Mouse (Mus musculus) heart, embryonic 12.5 days (tissue): ENCODE data around the gene Cep97. TPM values are rescaled to one million over a fixed set of nuclear protein-coding genes. Genes with fewer than 3 reads are reported as not detected.

ENCODE experiments used
- ATAC-seq: fragments of 200-750 bp; cut with Nextera tagmentation; 2 replicates; pipeline ENCODE4 v1.8.0; 2017; ENCODE audit warnings: moderate TSS enrichment, moderate library complexity; ENCODE audit not compliant: insufficient number of reproducible peaks, low FRiP score
- H3K27ac ChIP-seq: fragments of 300-500 bp; sonication (generic); 2 replicates; pipeline ENCODE4 v1.5.1; 2016; ENCODE audit warnings: mild to moderate bottlenecking, moderate library complexity; ENCODE audit not compliant: poor library complexity, severe bottlenecking
- H3K27me3 ChIP-seq: fragments of 300-500 bp; sonication (generic); replicated peaks from 2 replicates; pipeline ENCODE4 v1.6.1; 2016; ENCODE audit warnings: mild to moderate bottlenecking, moderate library complexity
- H3K36me3 ChIP-seq: fragments of 300-500 bp; sonication (generic); 2 replicates; pipeline ENCODE4 v1.6.1; 2016; ENCODE audit warnings: mild to moderate bottlenecking, moderate library complexity
- H3K4me1 ChIP-seq: fragments of 300-500 bp; sonication (generic); replicated peaks from 2 replicates; pipeline ENCODE4 v1.6.1; 2016; ENCODE audit warnings: mild to moderate bottlenecking
- H3K4me2 ChIP-seq: fragments of 300-500 bp; sonication (generic); 2 replicates; pipeline ENCODE4 v1.6.1; 2016; ENCODE audit warnings: mild to moderate bottlenecking, moderate library complexity
- H3K4me3 ChIP-seq: fragments of 300-500 bp; sonication (generic); 2 replicates; pipeline ENCODE4 v1.5.1; 2016; ENCODE audit warnings: mild to moderate bottlenecking
- H3K9ac ChIP-seq: fragments of 300-500 bp; sonication (generic); 2 replicates; pipeline ENCODE4 v1.6.1; 2016; ENCODE audit warnings: mild to moderate bottlenecking, moderate library complexity
- H3K9me3 ChIP-seq: fragments of 300-500 bp; sonication (generic); replicated peaks from 2 replicates; pipeline ENCODE4 v1.6.1; 2016; ENCODE audit warnings: mild to moderate bottlenecking, moderate library complexity
- WGBS: fragments of 180-500 bp; shearing (Covaris S2); methylation state at CpG from one replicate; pipeline ENCODE4 v1.1.7; 2016; 5-methylcytosine and 5-hydroxymethylcytosine counted together
- polyA plus RNA-seq: library from polyadenylated mRNA; unstranded; fragments of >200 nt; fragmentation: Nextera tagmentation; extraction: Ambion mirVana; gene quantifications from 2 replicates; pipeline ENCODE4 v1.2.1, GENCODE M21; 2016

The Cep97 gene
- polyA plus RNA-seq, 1 experiment from 2014 or later = 9.9 TPM

DNA sequence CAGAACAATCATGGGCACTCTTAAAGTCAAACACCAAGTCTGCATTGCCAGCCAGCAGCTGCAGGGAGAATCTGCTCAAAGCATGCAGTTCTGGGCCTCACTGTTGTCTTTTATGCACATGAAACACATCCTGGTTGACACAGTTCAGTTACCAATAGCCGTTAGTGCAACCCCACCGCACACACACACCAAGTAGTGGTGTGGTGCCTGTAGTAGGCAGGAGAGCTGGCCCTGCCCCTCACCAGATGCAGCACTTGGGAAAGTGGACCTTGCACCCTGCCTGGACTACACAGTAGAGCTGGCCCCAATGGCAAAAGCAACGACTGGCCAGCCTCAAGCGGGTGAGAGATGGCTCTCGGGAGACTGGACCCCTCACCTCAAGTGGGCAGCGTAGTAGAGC lies 5.0 kb upstream of the Cep97 start:
- H3K9ac ChIP-seq = no peak overlapping the region

DNA sequence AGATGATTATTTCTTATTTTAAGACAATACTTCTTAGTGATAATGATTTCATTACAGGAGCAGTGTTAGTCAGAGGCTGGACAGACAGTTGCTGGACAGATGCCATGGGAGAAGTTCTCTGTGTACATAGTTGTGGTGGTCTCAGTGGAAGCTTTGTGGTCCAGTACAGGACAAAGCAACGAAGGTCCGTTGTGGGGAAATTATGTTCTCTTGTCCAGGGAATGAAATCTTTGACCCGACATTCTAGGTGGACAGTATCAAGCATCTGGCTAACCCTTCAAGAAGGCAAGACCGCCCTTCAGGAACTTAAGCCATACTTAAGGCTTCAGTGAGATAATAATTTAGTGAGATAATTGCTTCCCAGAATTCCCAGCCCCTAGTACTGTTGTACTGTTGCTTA lies 4.1 kb upstream of the Cep97 start:
- H3K4me1 ChIP-seq = no peaks in the 10 kb centered on the region
- H3K27ac ChIP-seq = no peak overlapping the region
- no peak overlapping the region for H3K4me2 ChIP-seq
- H3K27me3 ChIP-seq = no peaks in the 10 kb centered on the region
- H3K36me3 ChIP-seq = no peaks in the 10 kb centered on the region
- H3K9me3 ChIP-seq = no peaks in the 10 kb centered on the region
- WGBS = 74% methylated on average over 4 of the region's 4 CpGs
- no peak overlapping the region for H3K9ac ChIP-seq
- ATAC-seq = no peak
- no peak overlapping the region for H3K4me3 ChIP-seq

More for the DNA sequence above, 5.0 kb upstream of the Cep97 start:
- no peak for ATAC-seq
- Histone ChIP-seq H3K36me3 (no peaks in the 10 kb centered on the region), H3K4me3 (no peak overlapping the region), H3K4me2 (no peak overlapping the region), H3K9me3 (no peaks in the 10 kb centered on the region), H3K27me3 (no peaks in the 10 kb centered on the region), H3K27ac (no peak overlapping the region), H3K4me1 (no peaks in the 10 kb centered on the region)
- 76% methylated on average over 6 of the region's 6 CpGs for WGBS

- Histone ChIP-seq H3K27me3 (no peaks in the 10 kb centered on the region), H3K4me3 (peak overlapping the region; percentile 79), H3K4me2 (peak overlapping the region; percentile 81), H3K9ac (peak overlapping the region; percentile 85), H3K27ac (peak overlapping the region; percentile 45; the same call in 1 of the 2 replicates), H3K4me1 (no peaks in the 10 kb centered on the region; the same call in 1 of the 2 replicates), H3K36me3 (peaks cover 12% of the 10 kb centered on the region), H3K9me3 (no peaks in the 10 kb centered on the region)
- peak; percentile 58 for ATAC-seq
- WGBS = under 1% methylated on average over 32 of the region's 32 CpGs
Measured at GRCm38 (mm10) chr16:55933681-55934343, 843 bp downstream of the Cep97 start.

DNA sequence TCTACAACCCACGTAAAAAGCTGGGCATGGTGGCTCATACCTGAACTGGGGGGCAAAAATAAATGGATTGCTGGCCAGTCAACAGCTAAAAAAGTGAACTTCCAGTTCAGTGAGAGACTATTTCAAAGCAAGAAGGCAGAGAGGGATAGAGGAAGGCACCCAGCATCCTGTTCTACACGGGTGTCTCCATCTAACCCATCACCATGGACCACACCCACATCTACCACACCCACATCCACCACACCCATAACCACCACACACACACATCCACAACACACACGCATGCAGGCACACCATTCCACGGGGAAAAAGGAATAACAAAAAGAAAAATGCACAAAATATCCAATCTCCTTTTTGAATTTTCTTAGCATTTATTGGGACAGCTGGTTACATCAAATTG lies 10.6 kb downstream of the Cep97 start:
- WGBS = 90% methylated on average over 4 of the region's 4 CpGs

DNA sequence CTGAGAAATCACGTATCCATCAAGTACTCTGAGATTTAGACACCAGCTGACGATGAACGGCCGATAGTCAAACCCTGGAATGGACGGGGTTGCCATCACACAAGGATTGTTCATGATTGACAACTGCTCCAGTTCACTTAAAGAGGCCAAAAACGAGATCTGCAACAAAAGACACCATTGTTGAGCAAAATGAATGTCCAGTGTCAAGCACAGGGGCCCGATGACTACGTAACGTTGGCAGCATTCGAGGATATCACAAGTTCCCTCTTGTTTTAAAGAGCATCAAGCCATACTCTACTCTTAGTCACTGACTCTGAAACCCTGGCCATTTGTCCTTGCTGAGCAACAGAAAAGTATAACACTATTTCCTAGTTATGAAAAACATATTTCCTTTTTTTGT lies 12.6 kb downstream of the Cep97 start:
- Histone ChIP-seq H3K36me3 (peaks cover 77% of the 10 kb centered on the region), H3K9me3 (no peaks in the 10 kb centered on the region), H3K27ac (no peak overlapping the region), H3K4me3 (no peak overlapping the region), H3K4me1 (no peaks in the 10 kb centered on the region), H3K4me2 (no peak overlapping the region), H3K27me3 (no peaks in the 10 kb centered on the region), H3K9ac (no peak overlapping the region)
- no peak for ATAC-seq
- WGBS = 86% methylated on average over 10 of the region's 10 CpGs

More for the DNA sequence above, 10.6 kb downstream of the Cep97 start:
- Histone ChIP-seq H3K9ac (no peak overlapping the region), H3K4me3 (no peak overlapping the region), H3K4me1 (no peaks in the 10 kb centered on the region), H3K36me3 (peaks cover 74% of the 10 kb centered on the region), H3K4me2 (no peak overlapping the region), H3K9me3 (no peaks in the 10 kb centered on the region), H3K27me3 (no peaks in the 10 kb centered on the region), H3K27ac (no peak overlapping the region)
- no peak for ATAC-seq

DNA sequence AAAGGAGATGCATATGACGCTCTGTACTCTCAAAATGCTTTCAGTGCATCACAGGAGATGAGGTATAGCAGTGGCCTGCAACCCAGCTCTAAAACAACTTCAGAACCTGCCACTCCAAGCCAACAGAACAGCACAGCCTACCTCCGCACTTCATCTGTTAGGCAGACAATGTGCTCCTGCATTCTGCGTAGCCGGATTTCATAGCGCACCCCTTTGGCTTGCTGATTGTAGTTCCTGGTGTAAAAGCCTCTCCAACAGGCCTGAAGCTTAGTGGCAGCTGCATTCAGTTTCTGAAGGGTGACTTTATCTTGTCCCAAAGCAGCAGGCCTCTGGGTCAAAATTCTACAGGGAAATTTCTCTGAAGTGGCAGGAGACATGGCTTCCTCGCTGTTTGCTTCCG lies 19.9 kb downstream of the Cep97 start:
- no peak for ATAC-seq
- Histone ChIP-seq H3K4me3 (no peak overlapping the region), H3K36me3 (peaks cover 73% of the 10 kb centered on the region), H3K4me2 (no peak overlapping the region), H3K27ac (no peak overlapping the region), H3K9ac (no peak overlapping the region), H3K27me3 (no peaks in the 10 kb centered on the region), H3K4me1 (no peaks in the 10 kb centered on the region), H3K9me3 (no peaks in the 10 kb centered on the region)
- WGBS = 92% methylated on average over 7 of the region's 7 CpGs

GRCm38 (mm10) chr16:55910208-55910793 lies 24.4 kb downstream of the Cep97 start:
- Histone ChIP-seq H3K27me3 (no peaks in the 10 kb centered on the region), H3K4me1 (no peaks in the 10 kb centered on the region), H3K36me3 (peaks cover 64% of the 10 kb centered on the region), H3K9me3 (no peaks in the 10 kb centered on the region), H3K4me2 (no peak overlapping the region), H3K9ac (no peak overlapping the region), H3K4me3 (no peak overlapping the region), H3K27ac (no peak overlapping the region)
- no peak for ATAC-seq
- WGBS = 91% methylated on average over 10 of the region's 10 CpGs

GRCm38 (mm10) chr16:55906928-55907679 lies 27.6 kb downstream of the Cep97 start:
- no peak overlapping the region for H3K4me2 ChIP-seq
- H3K4me3 ChIP-seq = no peak overlapping the region
- H3K27ac ChIP-seq = no peak overlapping the region
- peaks cover 55% of the 10 kb centered on the region for H3K36me3 ChIP-seq
- H3K4me1 ChIP-seq = no peaks in the 10 kb centered on the region
- WGBS = 80% methylated on average over 5 of the region's 5 CpGs
- no peaks in the 10 kb centered on the region for H3K9me3 ChIP-seq
- H3K9ac ChIP-seq = no peak overlapping the region
- no peak for ATAC-seq
- H3K27me3 ChIP-seq = no peaks in the 10 kb centered on the region

DNA sequence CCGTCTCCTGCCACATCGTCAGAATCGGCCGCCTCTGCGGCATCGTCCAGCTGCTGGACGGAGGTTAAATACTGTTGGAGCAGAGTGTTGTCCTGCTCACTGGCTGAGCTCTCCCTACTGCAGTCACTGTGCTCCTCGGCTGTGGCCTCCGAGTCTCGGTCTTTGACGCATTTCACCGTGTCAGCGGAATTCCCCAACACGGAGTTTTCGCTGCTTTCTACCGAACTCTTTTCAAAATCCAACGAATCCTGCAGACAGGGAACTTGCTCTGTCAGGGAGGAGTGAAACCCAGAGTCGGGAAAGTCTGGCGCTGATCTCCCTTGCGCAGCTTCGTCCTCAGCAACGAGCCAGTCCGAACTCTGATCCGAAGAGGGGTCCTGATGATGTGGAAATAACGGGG lies 29.3 kb downstream of the Cep97 start:
- Histone ChIP-seq H3K9me3 (no peaks in the 10 kb centered on the region), H3K4me1 (no peaks in the 10 kb centered on the region), H3K27ac (no peak overlapping the region), H3K9ac (no peak overlapping the region), H3K36me3 (peaks cover 45% of the 10 kb centered on the region), H3K4me2 (no peak overlapping the region), H3K27me3 (no peaks in the 10 kb centered on the region), H3K4me3 (no peak overlapping the region)
- ATAC-seq = no peak
- 83% methylated on average over 25 of the region's 25 CpGs for WGBS

DNA sequence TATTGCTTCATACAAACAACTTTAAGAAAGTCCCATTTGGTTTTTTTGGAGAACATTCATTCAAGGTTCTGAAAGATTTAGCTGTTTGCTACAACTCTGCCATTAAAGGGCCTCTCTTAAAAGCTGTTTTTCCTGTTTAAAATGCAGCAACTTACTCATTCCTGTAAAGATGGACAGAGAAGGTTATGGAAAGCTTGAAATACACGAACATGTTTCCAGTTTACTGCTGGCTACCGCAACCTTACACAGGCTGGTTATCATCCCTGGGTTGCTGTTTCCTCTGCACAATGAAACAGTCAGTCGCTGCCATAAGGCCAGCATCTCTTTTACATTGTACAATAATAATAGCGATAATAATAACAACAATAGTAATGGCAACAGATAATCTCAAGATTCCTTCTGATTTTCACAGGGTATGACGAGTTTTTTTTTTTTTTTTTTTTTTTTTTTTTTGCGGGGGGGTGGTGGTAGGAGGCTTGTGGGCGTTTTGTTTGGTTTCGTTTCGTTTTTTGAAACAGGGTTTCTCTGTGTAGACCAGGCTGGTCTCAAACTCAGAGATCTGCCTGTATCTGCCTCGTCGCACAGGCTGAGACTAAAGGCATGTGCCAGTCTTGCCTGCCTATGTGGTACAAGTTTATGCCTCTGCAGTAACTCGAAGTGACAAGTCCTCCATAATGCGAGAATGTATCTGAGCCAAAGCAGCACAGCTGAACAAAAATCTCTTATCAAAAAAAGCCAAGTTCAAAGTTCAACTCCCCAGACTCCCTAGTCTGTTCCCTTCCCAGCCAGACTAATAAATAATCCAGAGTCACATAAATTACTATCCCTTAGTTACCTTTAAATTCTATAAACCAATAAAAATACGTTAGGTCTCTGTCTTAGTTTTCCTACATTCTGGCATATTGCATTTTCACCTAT lies 32.6 kb downstream of the Cep97 start:
- H3K4me3 ChIP-seq = no peak overlapping the region
- no peak overlapping the region for H3K27ac ChIP-seq
- 80% methylated on average over 14 of the region's 14 CpGs for WGBS
- H3K9ac ChIP-seq = no peak overlapping the region
- H3K9me3 ChIP-seq = no peaks in the 10 kb centered on the region
- no peak for ATAC-seq
- H3K36me3 ChIP-seq = peaks cover 33% of the 10 kb centered on the region
- H3K27me3 ChIP-seq = no peaks in the 10 kb centered on the region
- no peak overlapping the region for H3K4me2 ChIP-seq
- H3K4me1 ChIP-seq = peaks cover 7% of the 10 kb centered on the region
